Mouse (Mus musculus) hematopoietic stem cell, adult 5-6 weeks (primary cell): ENCODE measurements around the gene Psmd9. TPM values are rescaled to one million over a fixed set of nuclear protein-coding genes. Genes with fewer than 3 reads are reported as not detected.

Source experiments
- ATAC-seq, 2 experiments: fragments of 125-278 bp in 1 of 2; replicated peaks in 1 of 2; 2 replicates each; pipeline ENCODE4 v1.8.0; 2016 to 2017; ENCODE audit warnings: inconsistent platforms in 2 of 2, mild to moderate bottlenecking in 2 of 2, moderate number of reproducible peaks in 2 of 2, low read depth in 1 of 2, moderate TSS enrichment in 1 of 2; ENCODE audit not compliant: low FRiP score in 2 of 2, poor library complexity in 2 of 2, severe bottlenecking in 2 of 2, insufficient read depth in 1 of 2, low TSS enrichment in 1 of 2
- total RNA-seq: library from RNA; stranded (forward); fragments of 172-1452, 232-1000 nt; gene quantifications from 2 replicates; pipeline ENCODE4 v1.2.3, GENCODE M21; 2017

The Psmd9 gene
- 20.9 and 21.0 TPM in 2 replicates for total RNA-seq

- no peak for ATAC-seq
Measured at GRCm38 (mm10) chr5:123169284-123169683, at the start of gene Psmd9. TSS of gene Psmd9 (plus strand) at chr5:123169413.

DNA sequence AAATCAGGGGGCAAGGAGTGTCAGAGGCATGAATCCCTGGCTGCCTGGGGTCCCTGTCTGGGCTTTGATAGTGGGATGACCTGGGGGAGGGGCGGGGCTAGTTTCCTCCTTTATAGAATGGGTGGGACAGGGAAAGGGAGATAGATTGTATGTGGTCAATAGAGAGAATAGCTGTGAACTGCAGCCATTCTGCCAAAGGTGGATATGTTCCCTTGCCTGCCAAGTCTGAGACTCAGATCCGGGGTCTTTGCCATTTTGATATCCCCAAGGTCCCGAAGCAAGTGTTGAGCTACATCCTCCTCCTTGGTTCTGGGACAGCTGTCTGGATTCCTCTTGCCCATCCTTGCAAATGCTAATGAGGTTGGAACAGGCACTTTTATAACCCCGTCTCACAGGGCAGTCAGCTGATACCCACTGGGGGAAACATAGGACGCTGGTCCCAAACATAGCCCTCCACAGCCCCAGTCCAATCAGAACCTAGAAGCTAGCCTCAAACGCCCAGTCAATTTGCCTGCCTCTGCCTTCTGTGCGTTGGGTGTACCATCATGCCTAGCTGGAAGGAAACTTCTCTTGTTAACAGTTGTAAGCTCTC lies 48.5 kb upstream of the Psmd9 start:
- no peak for ATAC-seq

- no peak for ATAC-seq
Measured at GRCm38 (mm10) chr5:123122181-123122580, 47.0 kb upstream of the Psmd9 start.

DNA sequence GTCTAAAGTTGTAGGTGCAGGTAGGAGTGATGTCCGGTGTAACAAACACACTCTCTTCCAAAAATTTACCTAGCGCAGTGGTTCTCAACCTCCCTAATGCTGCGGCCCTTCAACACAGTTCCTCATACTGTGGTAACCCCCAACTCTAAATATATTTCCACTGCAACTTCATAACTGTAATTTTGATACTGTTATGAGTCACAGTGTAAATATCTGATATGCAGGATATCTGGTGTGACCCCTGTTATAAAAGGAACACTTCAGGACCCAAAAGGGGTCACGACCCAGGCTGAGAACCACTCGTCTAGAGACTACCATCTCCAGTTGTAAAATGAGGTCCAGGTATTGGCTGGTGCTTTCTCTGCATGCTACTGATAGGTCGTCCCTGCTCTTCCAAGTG lies 44.1 kb upstream of the Psmd9 start:
- no peak for ATAC-seq

DNA sequence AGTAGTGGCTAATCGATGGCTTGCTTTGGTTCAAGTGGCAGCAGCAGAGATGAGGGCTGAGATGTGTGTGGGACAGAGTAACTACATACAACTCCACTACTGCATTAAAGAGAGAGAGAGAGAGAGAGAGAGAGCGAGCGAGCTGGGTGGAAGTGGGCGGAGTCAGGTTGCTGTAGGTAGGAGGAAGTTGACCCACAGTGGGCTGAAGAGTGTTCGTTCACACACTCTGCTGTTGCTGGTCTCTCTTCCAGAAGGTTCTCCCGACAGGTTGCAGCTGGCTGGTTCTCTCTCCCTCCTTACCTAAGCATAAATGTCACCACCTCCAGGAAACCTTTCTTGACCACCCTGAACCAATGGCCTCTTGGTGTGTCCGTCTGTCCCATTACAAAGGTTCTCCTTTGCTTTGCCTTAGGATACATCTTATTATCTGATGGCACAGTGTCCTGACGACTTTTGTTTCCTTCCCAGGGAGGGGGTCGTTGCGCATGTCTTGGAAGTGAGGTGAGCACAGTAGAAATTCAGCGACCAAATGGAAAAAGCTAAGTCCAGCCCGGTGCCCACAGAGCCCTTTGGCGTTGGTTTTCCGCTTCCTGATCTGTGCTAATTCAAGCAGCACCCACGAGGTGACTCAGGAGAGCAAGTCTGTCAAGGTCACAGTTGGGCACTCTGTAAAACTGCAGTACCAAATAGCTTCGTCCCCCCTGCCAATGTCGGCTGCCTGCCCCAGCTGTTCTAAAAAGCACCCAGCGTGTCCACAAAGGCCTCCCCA lies 43.4 kb upstream of the Psmd9 start:
- ATAC-seq = peak; percentile 43 to 57

DNA sequence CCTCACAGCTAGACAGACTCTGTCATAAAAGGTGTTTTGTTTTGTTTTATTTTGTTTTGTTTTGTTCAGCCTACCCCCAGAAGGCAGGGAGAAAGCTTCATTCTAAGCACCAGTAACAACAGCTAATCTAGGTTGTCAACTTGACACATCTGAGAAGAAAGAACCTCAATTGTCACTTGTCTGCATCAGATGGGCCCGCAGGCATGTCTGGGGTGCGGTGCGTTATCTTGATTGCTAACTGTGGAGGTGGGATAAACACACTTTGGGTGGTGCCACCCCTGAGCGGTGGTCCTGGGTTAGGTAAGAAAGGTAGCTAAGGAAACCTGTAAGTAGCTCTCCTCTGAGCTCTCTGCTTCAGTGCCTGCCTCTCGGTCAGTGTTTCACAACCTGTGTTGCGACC lies 42.2 kb upstream of the Psmd9 start:
- ATAC-seq = no peak

DNA sequence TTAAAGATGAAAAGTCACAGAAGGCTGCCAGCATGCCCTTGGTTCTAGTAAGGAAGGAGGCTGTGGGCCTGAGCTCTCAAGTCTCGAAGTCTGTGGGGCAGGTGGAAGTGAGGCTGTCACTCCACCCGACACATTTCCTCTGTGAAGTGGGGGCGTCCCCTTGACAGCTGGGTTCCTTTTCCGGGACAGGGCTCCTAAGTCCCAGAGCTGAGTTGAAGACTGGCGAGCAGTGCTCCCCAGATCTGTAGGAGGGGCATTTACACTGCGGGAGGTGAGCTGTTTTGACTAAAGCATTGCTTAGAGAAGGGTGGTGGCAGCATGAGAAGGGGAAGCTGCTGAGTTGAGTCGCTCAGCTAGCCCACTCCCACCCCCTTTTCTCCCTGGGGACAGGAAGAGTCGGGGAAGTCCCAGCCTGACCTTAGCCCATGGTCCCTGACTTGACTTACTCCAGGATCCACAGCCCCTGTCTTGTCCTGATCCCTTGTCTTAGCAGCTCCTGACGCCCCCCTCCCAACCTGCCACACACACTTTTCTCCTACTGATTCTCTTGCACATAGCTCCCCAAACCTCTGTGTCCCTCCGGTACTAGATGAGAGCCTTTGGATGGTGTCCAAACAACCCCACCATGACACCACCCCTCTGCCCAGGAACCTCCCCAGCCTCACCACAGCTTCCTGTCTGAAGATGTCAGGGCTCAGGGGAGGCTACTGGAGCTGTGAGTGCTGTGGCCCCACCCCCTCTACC lies 40.6 kb upstream of the Psmd9 start:
- ATAC-seq = peak; percentile 65 to 72

- ATAC-seq = no peak
Measured at GRCm38 (mm10) chr5:123129170-123129757, 39.9 kb upstream of the Psmd9 start.

DNA sequence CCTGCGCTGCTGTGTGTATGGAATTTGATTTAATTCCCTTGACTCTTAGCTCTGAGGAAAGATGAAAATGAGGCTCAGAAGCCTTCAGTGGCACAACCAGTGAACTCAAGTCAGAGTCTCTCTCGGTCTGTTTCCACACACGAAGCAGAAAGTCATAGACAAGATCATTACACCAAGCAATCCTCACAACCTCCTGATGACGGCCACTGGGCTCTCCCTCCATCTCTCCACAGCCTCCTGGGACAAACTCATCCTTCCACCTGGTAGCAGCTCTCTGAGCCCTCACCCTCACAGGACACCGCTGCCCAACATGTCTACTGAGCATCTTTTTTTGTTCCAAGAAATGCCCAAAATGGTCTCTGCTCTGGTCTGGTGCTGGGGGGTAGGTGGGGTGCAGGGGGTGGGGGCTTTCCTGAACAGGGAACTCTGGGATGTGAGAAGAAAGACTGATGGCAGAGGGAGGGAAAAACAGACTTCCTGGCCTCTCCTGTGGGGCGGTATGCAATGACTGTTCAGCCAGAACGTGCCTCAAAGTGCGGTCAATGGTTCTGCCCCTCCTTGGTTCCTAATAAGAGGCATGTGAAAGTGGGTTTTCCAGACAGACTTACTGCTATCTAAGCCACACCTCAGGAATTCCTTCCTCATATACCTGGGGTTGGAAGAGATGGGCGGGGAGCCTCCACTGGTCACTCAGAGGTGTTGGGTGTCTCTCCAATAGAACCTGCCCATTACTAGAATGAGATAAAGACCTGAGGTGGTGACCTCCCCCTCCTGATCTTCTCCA lies 39.0 kb upstream of the Psmd9 start:
- no peak for ATAC-seq

GRCm38 (mm10) chr5:123130814-123131148 lies 38.4 kb upstream of the Psmd9 start:
- ATAC-seq = no peak

GRCm38 (mm10) chr5:123132308-123133071 lies 36.7 kb upstream of the Psmd9 start, which contains the start of gene Rhof:
TSS of gene Rhof (minus strand) at chr5:123132692.
- ATAC-seq = peak; percentile 44 to 48

- peak in 1 of 2 experiments; percentile 22; a peak in 1 of 4 replicates for ATAC-seq
Measured at GRCm38 (mm10) chr5:123133083-123133783, 36.0 kb upstream of the Psmd9 start.

DNA sequence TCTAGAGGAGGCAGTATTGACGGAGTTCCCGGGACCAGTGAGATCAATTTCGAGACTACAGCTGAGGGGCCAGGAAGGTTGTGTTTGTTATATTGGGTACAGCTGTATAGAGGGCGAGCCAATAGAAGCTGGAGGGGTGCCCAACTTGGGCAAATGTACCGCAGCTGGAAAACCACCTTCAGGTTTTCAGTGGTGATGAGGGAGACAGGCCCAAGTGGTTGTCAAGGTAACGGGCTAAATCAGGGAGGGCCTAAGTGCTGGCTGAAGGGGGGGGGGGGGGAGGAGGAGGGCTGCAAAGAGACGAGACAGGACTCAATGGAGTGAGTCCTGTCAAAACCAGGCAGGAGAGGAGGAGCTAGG lies 35.4 kb upstream of the Psmd9 start:
- no peak for ATAC-seq

- ATAC-seq = no peak
Measured at GRCm38 (mm10) chr5:123134186-123134874, 34.9 kb upstream of the Psmd9 start.

DNA sequence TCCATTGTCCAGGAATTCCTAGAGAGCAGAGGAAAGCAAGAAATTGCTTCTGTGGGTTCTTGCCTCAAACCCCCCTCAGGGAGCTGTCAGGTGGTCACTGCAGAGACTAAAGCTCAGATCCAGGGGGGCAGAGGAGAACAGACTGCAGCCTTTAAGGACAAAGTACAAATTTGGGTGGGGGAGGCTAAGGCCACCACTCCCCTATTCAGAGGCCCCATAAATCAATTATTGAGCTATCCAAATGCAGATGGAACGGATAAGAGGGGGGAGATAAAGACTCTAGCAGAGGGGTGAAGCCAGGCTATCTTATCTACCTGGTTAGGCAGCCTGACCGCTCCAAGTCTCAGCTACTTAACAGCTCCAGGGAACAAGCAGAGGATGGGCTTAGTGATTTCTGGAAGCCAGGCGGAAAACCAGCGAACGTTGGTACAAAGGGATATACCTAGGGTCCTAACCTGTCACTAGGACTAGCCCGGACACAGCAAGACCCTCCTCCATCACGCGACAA lies 34.3 kb upstream of the Psmd9 start:
- no peak for ATAC-seq
